Mouse (Mus musculus): ENCODE measurements at regions not wholly inside any gene's neighbourhood (a gene's known extent, or its start where the extent isn't known, plus 50 kb on each side); places are given as distances from the start of the nearest gene placed in this dataset.
A peak's percentile ranks its signal among the peaks of the same experiment; 100 is the strongest.

- H3K27ac ChIP-seq (ENCODE audit: low read length) = peak overlapping the region; percentile 71
- no peaks in the 10 kb centered on the region for H3K27me3 ChIP-seq (ENCODE audit: control insufficient read depth, insufficient read depth, low read length)
- no peak overlapping the region for H3K4me2 ChIP-seq (ENCODE audit: low read depth, low read length)
- no peak overlapping the region for H3K9ac ChIP-seq (ENCODE audit: low read length)
- H3K9me3 ChIP-seq (replicated peaks; ENCODE audit: control insufficient read depth, low read length) = no peaks in the 10 kb centered on the region
- 82% methylated on average over 7 of the region's 7 CpGs for WGBS
- H3K36me3 ChIP-seq (ENCODE audit: control insufficient read depth, insufficient read depth) = no peaks in the 10 kb centered on the region
- no peak overlapping the region for H3K4me3 ChIP-seq (ENCODE audit: low read length)
- ATAC-seq (replicated peaks; ENCODE audit: extremely low read depth, insufficient read depth, low FRiP score) = no peak
- peaks cover 57% of the 10 kb centered on the region for H3K4me1 ChIP-seq (ENCODE audit: control insufficient read depth, insufficient read depth, low read length)
Observed at GRCm38 (mm10) chr8:126838228-126838627, 107.4 kb downstream of the Tomm20 start.

DNA sequence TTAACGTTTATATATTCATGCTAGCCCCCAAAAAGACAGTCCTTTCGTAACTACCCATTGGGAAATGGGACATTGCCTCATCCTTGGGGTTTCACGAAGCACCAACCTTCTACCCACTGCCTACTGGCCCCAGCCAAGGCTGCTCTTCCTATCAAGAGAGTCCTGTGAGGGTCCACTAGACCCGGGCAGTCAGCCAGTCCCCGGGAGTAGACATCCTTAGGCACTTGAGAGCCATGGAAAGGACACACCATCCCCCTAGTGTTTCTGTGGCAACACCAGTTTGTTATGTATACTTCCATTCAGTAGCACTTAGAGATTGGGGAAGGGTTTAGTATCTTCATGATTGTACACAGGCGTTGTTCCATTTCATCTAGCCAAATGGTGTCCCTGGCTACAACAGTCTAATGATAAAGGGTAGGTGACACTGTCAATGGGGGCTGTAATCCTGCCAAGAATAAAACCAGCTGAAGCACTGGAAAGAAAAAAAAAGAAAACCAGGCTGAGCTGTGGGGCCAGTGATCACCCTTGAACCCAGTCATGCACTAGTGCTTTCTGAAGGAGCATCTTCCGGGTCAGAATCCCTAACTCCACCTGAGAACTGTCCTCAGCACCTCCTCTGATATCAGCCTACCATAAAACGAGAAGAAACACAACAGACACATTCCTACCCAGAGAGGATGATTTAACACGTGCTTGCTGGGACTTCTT is 108.2 kb downstream of the Tomm20 start:
- 33% methylated on average over 9 of the region's 9 CpGs for WGBS
- Histone ChIP-seq H3K4me1 (ENCODE audit: control insufficient read depth, insufficient read depth, low read length) (peaks cover 65% of the 10 kb centered on the region), H3K4me2 (ENCODE audit: low read depth, low read length) (no peak overlapping the region), H3K36me3 (ENCODE audit: control insufficient read depth, insufficient read depth) (no peaks in the 10 kb centered on the region), H3K9me3 (replicated peaks; ENCODE audit: control insufficient read depth, low read length) (no peaks in the 10 kb centered on the region), H3K27me3 (ENCODE audit: control insufficient read depth, insufficient read depth, low read length) (no peaks in the 10 kb centered on the region), H3K27ac (ENCODE audit: low read length) (peak overlapping the region; percentile 71), H3K9ac (ENCODE audit: low read length) (no peak overlapping the region), H3K4me3 (ENCODE audit: low read length) (no peak overlapping the region)
- peak; percentile 62 for ATAC-seq (replicated peaks; ENCODE audit: extremely low read depth, insufficient read depth, low FRiP score)

DNA sequence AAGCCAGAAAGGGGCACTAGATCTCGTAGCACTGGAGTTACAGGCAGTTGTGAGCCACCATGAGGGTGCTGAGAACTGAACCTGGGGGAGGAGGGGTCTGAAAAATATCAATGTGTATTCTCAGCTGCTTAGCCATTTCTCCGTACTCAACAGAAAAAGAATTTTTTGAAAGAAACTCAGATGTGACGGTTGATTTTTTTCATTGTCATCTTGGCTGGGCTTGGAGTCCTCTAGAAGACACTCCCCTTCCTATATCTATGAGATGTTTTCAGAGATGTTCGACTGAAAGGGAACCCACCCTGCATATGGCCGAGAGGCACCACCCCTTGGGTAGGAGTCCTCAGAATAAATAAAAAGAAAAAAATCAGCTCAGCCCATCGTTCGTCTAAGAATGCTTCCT is 110.1 kb downstream of the Tomm20 start:
- Histone ChIP-seq H3K4me2 (ENCODE audit: low read depth, low read length) (no peak overlapping the region), H3K27me3 (ENCODE audit: control insufficient read depth, insufficient read depth, low read length) (no peaks in the 10 kb centered on the region), H3K4me3 (ENCODE audit: low read length) (no peak overlapping the region), H3K36me3 (ENCODE audit: control insufficient read depth, insufficient read depth) (no peaks in the 10 kb centered on the region), H3K4me1 (ENCODE audit: control insufficient read depth, insufficient read depth, low read length) (peaks cover 76% of the 10 kb centered on the region), H3K9me3 (replicated peaks; ENCODE audit: control insufficient read depth, low read length) (no peaks in the 10 kb centered on the region), H3K27ac (ENCODE audit: low read length) (peak overlapping the region; percentile 32; the same call in 1 of the 2 replicates), H3K9ac (ENCODE audit: low read length) (no peak overlapping the region)
- 78% methylated on average over 7 of the region's 7 CpGs for WGBS
- no peak for ATAC-seq (replicated peaks; ENCODE audit: extremely low read depth, insufficient read depth, low FRiP score)

DNA sequence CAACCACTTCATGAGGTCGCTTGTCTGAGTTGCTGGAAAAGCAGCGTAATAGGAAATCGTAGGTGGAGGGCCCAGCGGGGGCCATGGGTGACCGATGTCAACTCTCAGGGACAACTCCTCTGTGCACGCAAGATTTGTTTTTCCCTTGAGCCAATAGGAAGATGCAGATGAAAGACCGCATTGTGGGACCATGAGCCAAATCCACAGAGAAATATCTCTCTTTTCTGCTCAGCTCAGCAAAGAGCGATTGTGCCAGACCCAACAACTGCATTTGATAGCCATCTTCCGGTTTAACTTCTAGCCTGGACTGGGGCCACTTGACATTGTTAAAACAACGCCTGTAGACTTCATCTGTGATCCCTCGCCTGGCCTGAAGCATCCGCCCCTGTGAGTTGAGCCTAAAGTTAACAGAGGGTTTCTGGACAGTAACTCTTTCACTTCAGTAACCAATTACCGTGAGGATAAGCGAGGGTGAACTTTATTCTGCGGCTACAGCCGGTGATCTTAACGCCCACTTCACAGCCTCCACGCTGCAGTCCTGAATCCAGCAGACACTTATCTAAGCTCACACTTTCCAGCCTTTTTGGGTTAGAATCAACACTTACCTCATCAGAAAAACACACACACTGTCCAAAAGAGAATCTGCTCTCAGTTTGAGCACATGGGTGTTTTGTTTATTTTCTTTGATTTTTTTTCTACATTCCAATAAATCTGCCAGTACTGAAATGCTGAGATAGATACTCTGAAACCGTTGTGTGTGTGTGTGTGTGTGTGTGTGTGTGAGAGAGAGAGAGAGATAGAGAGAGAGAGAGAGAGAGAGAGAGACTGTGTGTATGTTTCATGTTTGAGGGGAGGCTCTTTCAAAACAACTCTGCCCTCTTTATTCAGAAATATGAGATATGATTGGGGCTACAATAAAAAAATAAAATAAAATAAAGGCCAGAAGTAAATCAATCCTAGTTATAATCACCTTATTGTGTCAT is 111.9 kb downstream of the Tomm20 start:
- ATAC-seq (replicated peaks; ENCODE audit: extremely low read depth, insufficient read depth, low FRiP score) = peak; percentile 47
- peaks cover 77% of the 10 kb centered on the region for H3K4me1 ChIP-seq (ENCODE audit: control insufficient read depth, insufficient read depth, low read length)
- no peaks in the 10 kb centered on the region for H3K9me3 ChIP-seq (replicated peaks; ENCODE audit: control insufficient read depth, low read length)
- 25% methylated on average over 19 of the region's 19 CpGs for WGBS
- no peaks in the 10 kb centered on the region for H3K36me3 ChIP-seq (ENCODE audit: control insufficient read depth, insufficient read depth)
- peak overlapping the region; percentile 56 for H3K9ac ChIP-seq (ENCODE audit: low read length)
- no peaks in the 10 kb centered on the region for H3K27me3 ChIP-seq (ENCODE audit: control insufficient read depth, insufficient read depth, low read length)
- H3K4me3 ChIP-seq (ENCODE audit: low read length) = no peak overlapping the region
- H3K27ac ChIP-seq (ENCODE audit: low read length) = peak overlapping the region; percentile 92
- peak overlapping the region; percentile 28; the same call in 1 of the 2 replicates for H3K4me2 ChIP-seq (ENCODE audit: low read depth, low read length)

DNA sequence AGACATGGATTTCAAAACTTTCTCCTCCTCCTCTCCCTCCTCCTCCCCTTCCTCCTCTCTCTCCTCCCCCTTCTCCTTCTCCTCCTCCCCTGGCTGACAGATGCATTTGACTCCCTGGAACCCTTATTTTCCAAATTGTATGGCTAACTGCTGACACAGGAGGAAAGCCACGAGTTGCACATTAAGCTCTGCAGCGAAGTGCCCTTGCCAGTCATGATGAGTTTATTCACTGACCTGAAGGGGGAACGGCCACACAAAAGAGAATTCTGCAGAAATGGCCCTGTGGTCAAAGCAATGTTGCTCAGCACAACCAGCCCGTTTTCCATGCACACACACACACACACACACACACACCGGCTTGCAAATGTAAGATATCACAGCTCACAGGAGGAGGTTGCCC is 112.6 kb downstream of the Tomm20 start:
- H3K27ac ChIP-seq (ENCODE audit: low read length) = peak overlapping the region; percentile 92
- H3K9me3 ChIP-seq (replicated peaks; ENCODE audit: control insufficient read depth, low read length) = no peaks in the 10 kb centered on the region
- 34% methylated on average over 5 of the region's 5 CpGs for WGBS
- no peaks in the 10 kb centered on the region for H3K36me3 ChIP-seq (ENCODE audit: control insufficient read depth, insufficient read depth)
- ATAC-seq (replicated peaks; ENCODE audit: extremely low read depth, insufficient read depth, low FRiP score) = no peak
- H3K4me2 ChIP-seq (ENCODE audit: low read depth, low read length) = peak overlapping the region; percentile 28; the same call in 1 of the 2 replicates
- no peaks in the 10 kb centered on the region for H3K27me3 ChIP-seq (ENCODE audit: control insufficient read depth, insufficient read depth, low read length)
- H3K9ac ChIP-seq (ENCODE audit: low read length) = peak overlapping the region; percentile 56
- H3K4me1 ChIP-seq (ENCODE audit: control insufficient read depth, insufficient read depth, low read length) = peaks cover 76% of the 10 kb centered on the region
- no peak overlapping the region for H3K4me3 ChIP-seq (ENCODE audit: low read length)

GRCm38 (mm10) chr8:126832163-126832978 is 113.3 kb downstream of the Tomm20 start:
- WGBS = 69% methylated on average over 12 of the region's 12 CpGs
- Histone ChIP-seq H3K27me3 (ENCODE audit: control insufficient read depth, insufficient read depth, low read length) (no peaks in the 10 kb centered on the region), H3K9me3 (replicated peaks; ENCODE audit: control insufficient read depth, low read length) (no peaks in the 10 kb centered on the region), H3K4me1 (ENCODE audit: control insufficient read depth, insufficient read depth, low read length) (peaks cover 76% of the 10 kb centered on the region), H3K36me3 (ENCODE audit: control insufficient read depth, insufficient read depth) (no peaks in the 10 kb centered on the region), H3K4me3 (ENCODE audit: low read length) (no peak overlapping the region), H3K9ac (ENCODE audit: low read length) (peak overlapping the region; percentile 56; the same call in 1 of the 2 replicates), H3K27ac (ENCODE audit: low read length) (peak overlapping the region; percentile 92), H3K4me2 (ENCODE audit: low read depth, low read length) (no peak overlapping the region)
- ATAC-seq (replicated peaks; ENCODE audit: extremely low read depth, insufficient read depth, low FRiP score) = no peak

GRCm38 (mm10) chr8:126831312-126832162 is 114.1 kb downstream of the Tomm20 start:
- WGBS = 83% methylated on average over 16 of the region's 16 CpGs

DNA sequence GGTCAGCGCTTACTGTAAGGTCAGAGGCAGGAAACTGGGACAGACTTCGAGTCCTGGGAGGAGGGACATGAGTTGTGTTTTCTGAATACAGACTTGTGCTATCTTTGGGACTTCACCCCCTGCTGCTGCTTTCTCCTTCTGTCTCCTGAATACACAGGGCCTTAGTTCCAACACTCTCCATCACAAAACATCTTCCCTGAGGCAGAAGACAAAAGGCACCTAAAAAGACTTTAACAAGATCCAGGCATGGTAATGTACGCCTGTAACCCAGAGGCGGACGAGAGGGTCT is 115.5 kb downstream of the Tomm20 start:
- Histone ChIP-seq H3K9me3 (replicated peaks; ENCODE audit: control insufficient read depth, low read length) (no peaks in the 10 kb centered on the region), H3K4me2 (ENCODE audit: low read depth, low read length) (no peak overlapping the region), H3K9ac (ENCODE audit: low read length) (no peak overlapping the region), H3K4me3 (ENCODE audit: low read length) (no peak overlapping the region), H3K4me1 (ENCODE audit: control insufficient read depth, insufficient read depth, low read length) (peaks cover 79% of the 10 kb centered on the region), H3K36me3 (ENCODE audit: control insufficient read depth, insufficient read depth) (no peaks in the 10 kb centered on the region), H3K27ac (ENCODE audit: low read length) (peak overlapping the region; percentile 60), H3K27me3 (ENCODE audit: control insufficient read depth, insufficient read depth, low read length) (no peaks in the 10 kb centered on the region)
- no peak for ATAC-seq (replicated peaks; ENCODE audit: extremely low read depth, insufficient read depth, low FRiP score)
- WGBS = 70% methylated on average over 5 of the region's 5 CpGs

More at GRCm38 (mm10) chr8:126831312-126832162, 114.1 kb downstream of the Tomm20 start:
- peaks cover 77% of the 10 kb centered on the region for H3K4me1 ChIP-seq (ENCODE audit: control insufficient read depth, insufficient read depth, low read length)
- no peak overlapping the region for H3K9ac ChIP-seq (ENCODE audit: low read length)
- no peak for ATAC-seq (replicated peaks; ENCODE audit: extremely low read depth, insufficient read depth, low FRiP score)
- H3K4me2 ChIP-seq (ENCODE audit: low read depth, low read length) = no peak overlapping the region
- no peaks in the 10 kb centered on the region for H3K9me3 ChIP-seq (replicated peaks; ENCODE audit: control insufficient read depth, low read length)
- peak overlapping the region; percentile 92 for H3K27ac ChIP-seq (ENCODE audit: low read length)
- no peaks in the 10 kb centered on the region for H3K27me3 ChIP-seq (ENCODE audit: control insufficient read depth, insufficient read depth, low read length)
- H3K4me3 ChIP-seq (ENCODE audit: low read length) = no peak overlapping the region
- no peaks in the 10 kb centered on the region for H3K36me3 ChIP-seq (ENCODE audit: control insufficient read depth, insufficient read depth)

All from heart, embryonic 16.5 days (tissue).